Mouse (Mus musculus) limb, embryonic 12.5 days (tissue): ENCODE data around the gene Wdr43. TPM values are rescaled to one million over a fixed set of nuclear protein-coding genes. Genes with fewer than 3 reads are reported as not detected.
"Not testable (repeated sequence)": the region's sequence is repeated elsewhere in the genome, so short reads cannot be mapped to it uniquely, and the experiment has no call there.

Source experiments
- ATAC-seq: fragments of 200-750 bp; cut with Nextera tagmentation; 2 replicates; pipeline ENCODE4 v1.8.0; 2017; ENCODE audit warnings: low read depth, moderate TSS enrichment; ENCODE audit not compliant: insufficient number of reproducible peaks, insufficient read depth, low FRiP score, low TSS enrichment
- H3K27ac ChIP-seq: fragments of 300-500 bp; sonication (generic); 2 replicates; pipeline ENCODE4 v1.5.1; 2016; ENCODE audit warnings: mild to moderate bottlenecking, moderate library complexity
- H3K27me3 ChIP-seq: fragments of 300-500 bp; sonication (generic); 2 replicates; pipeline ENCODE4 v1.6.1; 2016; ENCODE audit warnings: mild to moderate bottlenecking, moderate library complexity
- H3K36me3 ChIP-seq: fragments of 300-500 bp; sonication (generic); 2 replicates; pipeline ENCODE4 v1.6.1; 2016; ENCODE audit warnings: mild to moderate bottlenecking, moderate library complexity
- H3K4me1 ChIP-seq: fragments of 300-500 bp; sonication (generic); replicated peaks from 2 replicates; pipeline ENCODE4 v1.6.1; 2016
- H3K4me2 ChIP-seq: fragments of 300-500 bp; sonication (generic); 2 replicates; pipeline ENCODE4 v1.6.1; 2016; ENCODE audit warnings: mild to moderate bottlenecking, moderate library complexity
- H3K4me3 ChIP-seq: fragments of 300-500 bp; sonication (generic); replicated peaks from 2 replicates; pipeline ENCODE4 v1.5.1; 2016; ENCODE audit warnings: mild to moderate bottlenecking
- H3K9ac ChIP-seq: fragments of 300-500 bp; sonication (generic); replicated peaks from 2 replicates; pipeline ENCODE4 v1.6.1; 2016; ENCODE audit warnings: mild to moderate bottlenecking, moderate library complexity
- H3K9me3 ChIP-seq: fragments of 300-500 bp; sonication (generic); 2 replicates; pipeline ENCODE4 v1.6.1; 2016; ENCODE audit warnings: mild to moderate bottlenecking, moderate library complexity
- WGBS: fragments of 180-500 bp; shearing (Covaris S2); methylation state at CpG from one replicate; pipeline ENCODE4 v1.1.7; 2016; 5-methylcytosine and 5-hydroxymethylcytosine counted together
- polyA plus RNA-seq: library from polyadenylated mRNA; unstranded; fragments of >200 nt; fragmentation: Nextera tagmentation; extraction: Ambion mirVana; gene quantifications from 2 replicates; pipeline ENCODE4 v1.2.1, GENCODE M21; 2016

Gene Wdr43
- polyA plus RNA-seq, 1 experiment from 2014 or later, result 92.6 TPM

GRCm38 (mm10) chr17:71637750-71638265 is 22.1 kb downstream of the Wdr43 start:
- Histone ChIP-seq H3K27ac (no peak overlapping the region), H3K27me3 (no peaks in the 10 kb centered on the region), H3K4me2 (no peak overlapping the region), H3K4me1 (no peaks in the 10 kb centered on the region), H3K4me3 (no peak overlapping the region), H3K9me3 (no peaks in the 10 kb centered on the region), H3K9ac (no peak overlapping the region), H3K36me3 (peaks cover 94% of the 10 kb centered on the region)
- WGBS, result 79% methylated on average over 4 of the region's 4 CpGs
- no peak for ATAC-seq

GRCm38 (mm10) chr17:71639056-71639455 is 23.4 kb downstream of the Wdr43 start:
- not testable (repeated sequence) for H3K27me3 ChIP-seq, H3K9ac ChIP-seq, H3K4me2 ChIP-seq, H3K4me1 ChIP-seq, ATAC-seq, H3K4me3 ChIP-seq, H3K9me3 ChIP-seq, H3K27ac ChIP-seq
- H3K36me3 ChIP-seq, result peaks cover 89% of the 10 kb centered on the region
- WGBS, result 83% methylated on average over 5 of the region's 5 CpGs

DNA sequence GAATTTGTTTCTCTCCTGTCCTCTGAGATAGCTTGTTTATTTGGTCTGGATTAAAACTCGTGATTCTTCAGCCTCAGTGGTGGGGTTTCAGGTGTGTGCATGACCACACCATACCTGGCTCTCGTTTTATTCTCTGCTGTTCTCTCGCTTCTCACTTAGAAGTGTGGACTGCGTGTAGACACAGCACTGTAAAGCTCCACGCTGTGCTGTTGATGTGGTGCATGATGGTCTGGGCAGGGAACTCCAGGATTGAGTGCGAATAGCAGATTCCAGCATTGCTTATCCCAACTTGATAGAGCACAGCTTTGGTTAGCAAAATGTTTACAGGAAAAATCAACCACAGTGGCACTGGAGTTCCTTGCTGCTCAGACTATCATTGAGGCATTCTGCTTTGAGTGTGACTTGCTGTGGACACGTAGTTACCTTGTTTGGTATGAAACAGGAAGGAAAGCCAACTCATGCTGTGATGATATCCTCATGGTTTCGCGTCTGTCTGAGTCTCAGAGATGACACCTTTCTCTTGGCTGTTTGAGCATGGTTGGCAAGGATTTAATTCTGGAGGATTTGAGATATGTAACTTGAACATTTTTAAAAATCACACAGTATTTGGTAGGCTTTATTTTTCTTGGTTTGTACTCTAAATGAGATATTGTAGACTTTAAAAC is 24.9 kb downstream of the Wdr43 start:
- H3K27me3 ChIP-seq, result no peaks in the 10 kb centered on the region
- no peaks in the 10 kb centered on the region for H3K9me3 ChIP-seq
- ATAC-seq, result no peak
- no peak overlapping the region for H3K4me2 ChIP-seq
- H3K27ac ChIP-seq, result no peak overlapping the region
- no peak overlapping the region for H3K4me3 ChIP-seq
- H3K9ac ChIP-seq, result no peak overlapping the region
- peaks cover 87% of the 10 kb centered on the region for H3K36me3 ChIP-seq
- no peaks in the 10 kb centered on the region for H3K4me1 ChIP-seq
- WGBS, result 91% methylated on average over 9 of the region's 9 CpGs

DNA sequence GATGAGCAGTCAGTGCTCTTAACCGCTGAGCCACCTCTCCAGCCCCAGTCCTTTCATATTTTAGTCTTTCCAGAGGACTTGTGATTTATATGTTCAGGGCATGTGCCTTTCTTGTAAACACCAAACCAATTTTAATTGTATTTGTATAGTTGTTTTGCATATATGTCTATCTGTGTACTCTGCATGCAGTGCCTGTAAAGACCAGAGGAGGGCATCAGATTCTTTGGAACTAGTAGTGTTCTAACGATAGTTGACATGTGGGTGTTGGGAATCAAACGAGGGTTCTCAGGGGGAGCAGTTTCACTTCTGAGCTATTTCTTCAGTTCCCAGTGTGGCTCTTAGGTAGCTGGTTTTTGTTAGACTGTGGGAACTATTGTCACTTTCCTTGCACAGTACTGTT is 26.5 kb downstream of the Wdr43 start:
- H3K27ac ChIP-seq, result no peak overlapping the region
- H3K9ac ChIP-seq, result no peak overlapping the region
- H3K4me3 ChIP-seq, result no peak overlapping the region
- peaks cover 85% of the 10 kb centered on the region for H3K36me3 ChIP-seq
- 88% methylated on average over 3 of the region's 3 CpGs for WGBS
- no peak overlapping the region for H3K4me2 ChIP-seq
- no peaks in the 10 kb centered on the region for H3K27me3 ChIP-seq
- no peaks in the 10 kb centered on the region for H3K9me3 ChIP-seq
- no peak for ATAC-seq
- no peaks in the 10 kb centered on the region for H3K4me1 ChIP-seq

GRCm38 (mm10) chr17:71650011-71650410 is 34.3 kb downstream of the Wdr43 start:
- 90% methylated on average over 9 of the region's 9 CpGs for WGBS
- Histone ChIP-seq H3K4me1 (no peaks in the 10 kb centered on the region), H3K4me3 (no peak overlapping the region), H3K27ac (no peak overlapping the region), H3K27me3 (no peaks in the 10 kb centered on the region), H3K9ac (no peak overlapping the region), H3K36me3 (peaks cover 82% of the 10 kb centered on the region), H3K9me3 (no peaks in the 10 kb centered on the region), H3K4me2 (no peak overlapping the region)
- no peak for ATAC-seq

GRCm38 (mm10) chr17:71652495-71652894 is 36.8 kb downstream of the Wdr43 start:
- no peaks in the 10 kb centered on the region for H3K27me3 ChIP-seq
- no peaks in the 10 kb centered on the region for H3K9me3 ChIP-seq
- no peak overlapping the region for H3K27ac ChIP-seq
- no peak for ATAC-seq
- no peak overlapping the region for H3K4me3 ChIP-seq
- 90% methylated on average over 2 of the region's 2 CpGs for WGBS
- H3K4me1 ChIP-seq, result no peaks in the 10 kb centered on the region
- peaks cover 83% of the 10 kb centered on the region for H3K36me3 ChIP-seq
- H3K9ac ChIP-seq, result no peak overlapping the region
- no peak overlapping the region for H3K4me2 ChIP-seq

DNA sequence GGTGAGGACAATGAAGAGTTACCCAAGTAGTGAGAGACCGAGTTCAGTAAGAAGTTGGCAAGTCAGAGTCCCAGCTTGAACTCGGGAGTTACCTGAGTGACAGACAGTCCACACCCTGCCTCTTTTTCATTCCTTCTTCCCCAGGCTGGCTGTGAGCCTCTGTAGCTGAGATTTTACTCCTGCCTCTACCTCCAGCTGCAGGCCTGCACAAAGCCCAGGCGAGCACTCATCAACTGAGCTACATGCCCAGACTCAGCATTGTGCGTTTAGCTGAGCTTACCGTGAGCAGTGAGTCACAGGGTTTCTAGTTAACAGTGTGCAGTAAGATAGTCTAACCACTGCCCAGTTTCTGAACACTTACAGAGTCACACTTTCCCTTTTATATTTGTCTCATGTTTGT is 37.2 kb downstream of the Wdr43 start:
- Histone ChIP-seq H3K9me3 (no peaks in the 10 kb centered on the region), H3K4me2 (no peak overlapping the region), H3K27me3 (no peaks in the 10 kb centered on the region), H3K27ac (no peak overlapping the region), H3K4me3 (no peak overlapping the region), H3K4me1 (no peaks in the 10 kb centered on the region), H3K9ac (no peak overlapping the region), H3K36me3 (peaks cover 85% of the 10 kb centered on the region)
- WGBS, result 88% methylated on average over 5 of the region's 5 CpGs
- no peak for ATAC-seq

GRCm38 (mm10) chr17:71657521-71657920 is 41.8 kb downstream of the Wdr43 start:
- WGBS, result 87% methylated on average over 4 of the region's 4 CpGs
- Histone ChIP-seq H3K4me3 (no peak overlapping the region), H3K9ac (no peak overlapping the region), H3K27ac (no peak overlapping the region), H3K9me3 (no peaks in the 10 kb centered on the region), H3K4me2 (no peak overlapping the region), H3K27me3 (no peaks in the 10 kb centered on the region), H3K4me1 (0 out of 2 replicates have a peak, but pooled peaks cover 4% of the 10 kb centered on the region), H3K36me3 (peaks cover 53% of the 10 kb centered on the region)
- ATAC-seq, result no peak

DNA sequence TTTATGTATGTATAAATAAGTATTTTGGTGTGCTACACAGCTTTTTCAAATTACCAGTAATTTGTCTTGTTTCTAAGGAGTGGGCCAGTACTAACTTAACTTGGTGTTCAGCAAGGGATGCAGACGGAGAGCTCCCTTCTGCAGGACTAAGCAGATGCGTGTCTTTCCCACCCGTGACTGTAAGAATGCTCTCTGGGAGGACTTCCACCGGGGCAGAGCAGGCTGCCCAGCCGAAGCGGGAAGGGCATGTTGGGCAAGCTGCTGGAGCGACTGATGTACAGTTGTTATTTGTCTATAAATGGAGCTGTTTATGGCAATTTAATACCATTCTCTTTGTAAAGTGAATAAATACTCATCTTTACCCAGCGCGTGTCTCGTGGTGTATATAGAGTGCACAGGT is 43.0 kb downstream of the Wdr43 start:
- no peak overlapping the region for H3K27ac ChIP-seq
- H3K4me2 ChIP-seq, result no peak overlapping the region
- ATAC-seq, result no peak
- no peak overlapping the region for H3K4me3 ChIP-seq
- peaks cover 44% of the 10 kb centered on the region for H3K36me3 ChIP-seq
- 0 out of 2 replicates have a peak, but pooled peaks cover 5% of the 10 kb centered on the region for H3K4me1 ChIP-seq
- 90% methylated on average over 10 of the region's 10 CpGs for WGBS
- no peaks in the 10 kb centered on the region for H3K9me3 ChIP-seq
- no peak overlapping the region for H3K9ac ChIP-seq
- H3K27me3 ChIP-seq, result no peaks in the 10 kb centered on the region

DNA sequence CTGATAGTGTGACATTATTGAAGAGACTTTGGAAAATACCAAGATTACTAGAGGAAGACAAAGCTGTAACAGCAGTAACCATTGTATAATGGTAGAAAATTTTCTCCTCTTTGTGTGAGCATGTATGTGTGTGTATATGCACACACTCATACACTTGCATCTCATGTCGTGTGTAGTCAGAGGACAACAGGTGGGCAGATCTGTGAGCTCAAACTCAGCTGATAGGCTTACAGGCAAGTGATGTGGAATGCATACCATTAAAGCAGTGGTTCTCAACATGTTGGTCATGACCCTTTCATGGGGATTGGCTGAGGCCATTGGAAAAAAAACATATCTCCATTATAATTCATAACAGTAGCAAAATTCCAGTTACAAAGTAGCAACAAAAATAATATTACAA is 44.7 kb downstream of the Wdr43 start:
- no peak overlapping the region for H3K9ac ChIP-seq
- H3K36me3 ChIP-seq, result peaks cover 33% of the 10 kb centered on the region
- no peaks in the 10 kb centered on the region for H3K27me3 ChIP-seq
- 61% methylated on average over 1 of the region's 1 CpGs for WGBS
- ATAC-seq, result no peak
- H3K27ac ChIP-seq, result no peak overlapping the region
- H3K4me3 ChIP-seq, result no peak overlapping the region
- no peaks in the 10 kb centered on the region for H3K9me3 ChIP-seq
- no peak overlapping the region for H3K4me2 ChIP-seq
- 0 out of 2 replicates have a peak, but pooled peaks cover 5% of the 10 kb centered on the region for H3K4me1 ChIP-seq

GRCm38 (mm10) chr17:71662751-71663250 is 47.1 kb downstream of the Wdr43 start:
- H3K27me3 ChIP-seq, result no peaks in the 10 kb centered on the region
- WGBS, result 10% methylated on average over 21 of the region's 21 CpGs

More at GRCm38 (mm10) chr17:71662751-71663250, 47.1 kb downstream of the Wdr43 start:
- peak; percentile 50; the same call in 1 of the 2 replicates for ATAC-seq
- H3K9me3 ChIP-seq, result no peaks in the 10 kb centered on the region
- H3K4me2 ChIP-seq, result peak overlapping the region; percentile 69
- no peak overlapping the region for H3K27ac ChIP-seq
- no peak overlapping the region; the same call in 1 of the 2 replicates for H3K9ac ChIP-seq
- H3K4me1 ChIP-seq, result 0 out of 2 replicates have a peak, but pooled peaks cover 5% of the 10 kb centered on the region
- H3K4me3 ChIP-seq, result peak overlapping the region; percentile 37
- H3K36me3 ChIP-seq, result peaks cover 11% of the 10 kb centered on the region
